Mouse (Mus musculus): ENCODE data around the gene Fam19a1.

GRCm38 (mm10) chr6:96433896-96434295 lies 320.9 kb downstream of the Fam19a1 start:
- no peak for TF ChIP-seq EP300 (IDR thresholded peaks at IDR 0.05; ENCODE audit: insufficient read depth, low read depth, low read length)
- no peak for TF ChIP-seq CTCF (IDR thresholded peaks at IDR 0.05)
- TF ChIP-seq POLR2A (IDR thresholded peaks at IDR 0.05; ENCODE audit: insufficient read depth, low read depth, low read length) = no peak

Measured in heart, adult 2 months (tissue).